Mouse (Mus musculus): ENCODE results near the gene Hist1h2ad. TPM values are rescaled to one million over a fixed set of nuclear protein-coding genes. Genes with fewer than 3 reads are reported as not detected.

Hist1h2ad gene
- 3.8 TPM for total RNA-seq (2023)

DNA sequence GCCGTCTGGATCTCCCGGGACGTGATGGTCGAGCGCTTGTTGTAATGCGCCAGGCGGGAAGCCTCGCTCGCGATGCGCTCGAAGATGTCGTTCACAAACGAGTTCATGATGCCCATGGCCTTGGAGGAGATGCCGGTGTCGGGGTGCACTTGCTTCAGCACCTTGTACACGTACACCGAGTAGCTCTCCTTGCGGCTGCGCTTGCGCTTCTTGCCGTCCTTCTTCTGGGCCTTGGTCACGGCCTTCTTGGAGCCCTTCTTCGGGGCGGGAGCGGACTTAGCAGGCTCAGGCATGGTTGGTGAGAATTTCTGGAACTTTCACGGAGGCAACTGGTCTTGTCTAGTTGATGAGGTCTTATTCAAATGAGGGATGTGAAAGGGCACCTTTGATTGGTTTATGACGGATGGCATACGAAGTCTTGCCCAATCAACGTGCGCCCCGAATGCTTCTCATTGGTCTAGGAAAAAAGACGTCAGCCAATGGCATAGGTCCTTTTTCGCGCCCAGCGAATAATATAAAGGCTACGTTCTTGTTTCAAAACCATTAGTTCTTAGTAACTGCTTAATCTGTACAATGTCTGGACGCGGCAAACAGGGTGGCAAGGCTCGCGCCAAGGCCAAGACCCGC lies at the start of gene Hist1h2ad, which contains the start of gene Hist1h2bf:
TSS of gene Hist1h2ad (plus strand) at position 484 of the 627 bp plus-strand sequence.
TSS of gene Hist1h2bf (minus strand) at position 299 of the 627 bp plus-strand sequence.

DNA sequence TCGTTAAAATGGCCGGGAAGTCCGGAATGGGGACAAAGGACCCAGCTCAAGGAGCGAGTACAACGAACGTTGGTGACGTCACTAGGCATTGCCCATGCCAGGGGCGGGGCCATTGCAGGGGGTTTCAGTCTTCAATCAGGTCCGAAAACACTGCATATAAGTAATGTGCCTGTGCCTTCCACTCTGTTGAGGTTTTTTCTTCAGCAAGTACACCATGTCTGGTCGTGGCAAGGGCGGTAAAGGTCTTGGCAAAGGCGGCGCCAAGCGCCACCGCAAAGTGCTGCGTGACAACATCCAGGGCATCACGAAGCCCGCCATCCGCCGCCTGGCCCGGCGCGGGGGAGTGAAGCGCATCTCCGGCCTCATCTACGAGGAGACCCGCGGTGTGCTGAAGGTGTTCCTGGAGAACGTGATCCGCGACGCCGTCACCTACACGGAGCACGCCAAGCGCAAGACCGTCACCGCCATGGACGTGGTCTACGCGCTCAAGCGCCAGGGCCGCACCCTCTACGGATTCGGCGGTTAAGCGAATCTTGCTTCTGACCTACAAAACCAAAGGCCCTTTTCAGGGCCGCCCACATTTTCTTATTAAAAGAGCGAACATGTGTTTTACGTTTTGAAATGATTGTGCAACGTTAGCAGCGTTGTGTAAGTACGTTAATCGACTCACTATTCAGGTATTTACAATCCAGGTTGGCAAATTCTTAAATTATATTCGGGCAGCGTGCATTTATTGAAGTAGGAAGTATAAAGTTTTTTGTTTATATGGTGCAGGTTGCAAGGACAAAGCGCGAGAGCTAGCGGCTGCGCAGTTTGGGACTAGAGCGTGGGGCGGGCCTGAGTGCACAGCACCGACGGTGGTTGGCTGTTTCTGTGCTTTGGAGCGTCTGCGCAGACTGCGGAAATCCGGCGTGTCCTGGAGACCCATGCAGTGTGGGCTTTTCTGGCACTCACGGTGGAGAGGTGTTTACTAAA lies 43.0 kb upstream of the Hist1h2ad start, which contains the start of gene Hist1h4h:
TSS of gene Hist1h4h (plus strand) at position 150 of the 975 bp plus-strand sequence.

DNA sequence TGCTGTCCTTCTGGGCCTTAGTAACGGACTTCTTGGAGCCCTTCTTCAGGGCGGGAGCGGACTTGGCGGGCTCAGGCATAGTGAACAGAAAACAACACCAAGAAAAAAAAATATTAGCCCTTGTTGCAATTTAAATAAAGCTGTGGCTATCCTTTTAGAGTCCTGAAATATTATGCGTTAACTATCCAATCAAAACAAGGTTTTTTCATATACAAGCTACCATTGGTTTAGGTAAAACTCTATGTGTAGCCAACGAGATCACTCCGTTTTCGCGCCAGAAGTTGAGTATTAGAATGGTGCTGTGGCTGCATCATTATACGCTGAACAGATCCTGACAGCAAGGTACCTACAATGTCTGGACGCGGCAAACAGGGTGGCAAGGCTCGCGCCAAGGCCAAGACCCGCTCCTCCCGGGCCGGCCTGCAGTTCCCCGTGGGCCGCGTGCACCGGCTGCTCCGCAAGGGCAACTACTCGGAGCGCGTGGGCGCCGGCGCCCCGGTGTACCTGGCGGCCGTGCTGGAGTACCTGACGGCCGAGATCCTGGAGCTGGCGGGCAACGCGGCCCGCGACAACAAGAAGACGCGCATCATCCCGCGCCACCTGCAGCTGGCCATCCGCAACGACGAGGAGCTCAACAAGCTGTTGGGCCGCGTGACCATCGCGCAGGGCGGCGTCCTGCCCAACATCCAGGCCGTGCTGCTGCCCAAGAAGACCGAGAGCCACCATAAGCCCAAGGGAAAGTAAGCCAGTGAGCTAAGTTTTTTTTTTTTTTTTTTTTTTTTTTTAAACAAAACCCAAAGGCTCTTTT lies 40.4 kb upstream of the Hist1h2ad start, which contains the start of gene Hist1h2af:
TSS of gene Hist1h2af (plus strand) at position 347 of the 808 bp plus-strand sequence.

DNA sequence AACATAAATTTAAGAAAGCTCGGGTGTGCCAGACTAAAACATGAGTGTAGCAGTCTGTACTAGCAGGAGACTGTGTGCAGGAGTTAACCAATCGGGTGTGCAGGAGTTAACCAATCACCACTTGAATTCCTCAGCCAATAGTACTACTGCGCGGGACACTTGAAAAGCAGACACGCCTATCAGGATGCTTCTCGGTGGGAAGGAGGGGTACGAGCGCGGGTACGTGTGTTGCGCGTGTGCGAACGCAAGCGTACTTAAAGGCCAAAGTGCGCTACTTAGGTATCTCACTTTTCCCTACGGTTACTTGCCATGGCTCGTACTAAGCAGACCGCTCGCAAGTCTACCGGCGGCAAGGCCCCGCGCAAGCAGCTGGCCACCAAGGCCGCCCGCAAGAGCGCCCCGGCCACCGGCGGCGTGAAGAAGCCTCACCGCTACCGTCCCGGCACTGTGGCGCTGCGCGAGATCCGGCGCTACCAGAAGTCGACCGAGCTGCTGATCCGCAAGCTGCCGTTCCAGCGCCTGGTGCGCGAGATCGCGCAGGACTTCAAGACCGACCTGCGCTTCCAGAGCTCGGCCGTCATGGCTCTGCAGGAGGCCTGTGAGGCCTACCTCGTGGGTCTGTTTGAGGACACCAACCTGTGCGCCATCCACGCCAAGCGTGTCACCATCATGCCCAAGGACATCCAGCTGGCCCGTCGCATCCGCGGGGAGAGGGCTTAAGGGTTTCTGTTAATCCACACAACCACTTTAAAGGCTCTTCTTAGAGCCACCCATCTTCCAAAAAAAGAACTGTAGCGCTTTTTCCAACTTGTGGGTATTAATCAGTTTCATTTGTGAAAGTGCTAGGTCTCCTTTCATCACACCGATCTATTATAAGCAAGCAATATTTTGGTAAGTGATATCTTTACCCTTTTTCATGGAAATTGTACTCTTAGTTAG lies 38.8 kb upstream of the Hist1h2ad start, which contains the start of gene Hist1h3g:
TSS of gene Hist1h3g (plus strand) at position 286 of the 939 bp plus-strand sequence.

DNA sequence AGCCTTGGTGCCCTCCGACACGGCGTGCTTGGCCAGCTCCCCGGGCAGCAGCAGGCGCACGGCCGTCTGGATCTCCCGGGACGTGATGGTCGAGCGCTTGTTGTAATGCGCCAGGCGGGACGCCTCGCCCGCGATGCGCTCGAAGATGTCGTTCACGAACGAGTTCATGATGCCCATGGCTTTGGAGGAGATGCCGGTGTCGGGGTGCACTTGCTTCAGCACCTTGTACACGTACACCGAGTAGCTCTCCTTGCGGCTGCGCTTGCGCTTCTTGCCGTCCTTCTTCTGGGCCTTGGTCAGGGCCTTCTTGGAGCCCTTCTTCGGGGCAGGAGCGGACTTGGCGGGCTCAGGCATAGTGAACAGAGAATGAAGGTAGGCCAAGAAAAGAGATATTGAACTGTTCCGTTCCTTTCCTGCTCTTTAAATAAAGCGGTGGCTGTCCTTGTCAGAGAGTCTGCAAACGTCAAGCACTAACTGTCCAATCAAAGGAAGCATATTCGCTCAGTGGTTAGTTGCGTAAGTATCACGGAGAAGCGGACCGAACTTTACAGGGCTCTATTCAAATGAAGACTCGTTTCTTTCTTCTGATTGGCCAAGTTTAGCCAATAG lies 31.1 kb upstream of the Hist1h2ad start, which contains the start of gene Hist1h2bh:
TSS of gene Hist1h2bh (minus strand) at position 394 of the 609 bp plus-strand sequence.

DNA sequence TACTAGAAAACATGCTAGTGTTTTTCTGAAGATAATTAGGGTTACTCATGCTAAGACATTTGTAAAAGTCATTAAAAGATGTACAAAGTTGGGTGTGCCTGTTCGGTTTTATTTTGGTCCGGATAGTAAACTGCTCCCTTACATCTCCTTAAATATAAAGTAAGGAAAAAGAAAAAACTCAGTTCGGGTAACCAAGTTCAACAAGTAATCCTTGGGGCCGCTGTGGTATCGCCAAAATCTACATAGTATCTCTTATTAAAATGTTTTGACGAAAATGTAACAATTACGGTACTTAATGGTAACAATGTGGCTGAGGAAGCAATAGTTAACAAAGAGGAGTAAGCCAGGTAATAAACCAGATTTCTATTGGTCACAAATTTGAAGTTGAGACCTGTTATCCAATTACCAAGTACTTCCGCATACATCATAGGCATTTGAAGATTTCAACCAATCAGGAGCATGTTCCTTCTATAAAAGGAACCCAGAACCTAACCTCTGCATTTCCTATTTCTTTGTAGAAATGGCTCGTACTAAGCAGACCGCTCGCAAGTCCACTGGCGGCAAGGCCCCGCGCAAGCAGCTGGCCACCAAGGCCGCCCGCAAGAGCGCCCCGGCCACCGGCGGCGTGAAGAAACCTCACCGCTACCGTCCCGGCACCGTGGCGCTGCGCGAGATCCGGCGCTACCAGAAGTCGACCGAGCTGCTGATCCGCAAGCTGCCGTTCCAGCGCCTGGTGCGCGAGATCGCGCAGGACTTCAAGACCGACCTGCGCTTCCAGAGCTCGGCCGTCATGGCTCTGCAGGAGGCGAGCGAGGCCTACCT lies 30.0 kb upstream of the Hist1h2ad start, which contains the start of gene Hist1h3f:
TSS of gene Hist1h3f (plus strand) at position 88 of the 822 bp plus-strand sequence.

DNA sequence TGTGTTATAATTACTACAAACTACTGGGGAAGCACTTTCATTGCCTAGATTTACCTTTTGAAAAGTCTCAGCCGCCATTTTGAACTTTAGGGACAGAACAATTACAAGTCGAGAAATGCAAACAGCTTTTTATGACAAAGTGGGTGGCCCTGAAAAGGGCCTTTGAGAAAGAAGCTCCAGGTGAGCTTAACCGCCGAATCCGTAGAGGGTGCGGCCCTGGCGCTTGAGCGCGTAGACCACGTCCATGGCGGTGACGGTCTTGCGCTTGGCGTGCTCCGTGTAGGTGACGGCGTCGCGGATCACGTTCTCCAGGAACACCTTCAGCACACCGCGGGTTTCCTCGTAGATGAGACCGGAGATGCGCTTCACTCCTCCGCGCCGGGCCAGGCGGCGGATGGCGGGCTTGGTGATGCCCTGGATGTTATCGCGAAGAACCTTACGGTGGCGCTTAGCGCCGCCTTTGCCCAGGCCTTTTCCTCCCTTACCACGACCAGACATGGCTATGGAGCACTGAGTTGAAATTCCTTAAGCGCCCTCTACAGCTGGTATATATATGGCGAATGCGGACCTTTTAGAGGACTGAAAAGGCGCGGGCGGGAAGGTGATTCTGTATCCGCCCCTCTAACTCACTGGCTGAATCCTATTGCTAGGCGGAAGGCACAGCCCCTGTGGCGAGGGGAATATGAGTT lies 22.9 kb upstream of the Hist1h2ad start, which contains the start of gene Hist1h4f:
TSS of gene Hist1h4f (minus strand) at position 503 of the 689 bp plus-strand sequence.

DNA sequence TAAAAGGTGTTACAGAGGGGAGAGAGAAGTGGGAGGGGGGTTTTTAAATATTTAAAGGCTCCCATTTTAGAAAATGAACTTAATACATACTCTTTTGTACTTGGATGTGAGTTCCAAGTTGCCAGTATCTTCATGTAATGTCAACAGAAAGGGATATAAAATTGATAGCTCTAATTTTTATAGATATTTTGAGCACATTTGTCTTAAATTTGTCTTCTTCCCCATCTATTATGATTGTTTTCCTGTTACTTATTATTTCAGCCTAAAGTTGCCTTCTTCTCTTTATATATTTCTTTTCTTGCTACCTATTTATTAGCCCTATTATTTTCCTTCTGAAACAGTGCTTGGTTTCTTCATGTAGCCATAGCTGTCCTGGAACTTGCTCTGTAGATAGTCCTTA lies 21.2 kb upstream of the Hist1h2ad start, which contains the start of gene Hist1h1d:
TSS of gene Hist1h1d (plus strand) at position 301 of the 400 bp plus-strand sequence.

DNA sequence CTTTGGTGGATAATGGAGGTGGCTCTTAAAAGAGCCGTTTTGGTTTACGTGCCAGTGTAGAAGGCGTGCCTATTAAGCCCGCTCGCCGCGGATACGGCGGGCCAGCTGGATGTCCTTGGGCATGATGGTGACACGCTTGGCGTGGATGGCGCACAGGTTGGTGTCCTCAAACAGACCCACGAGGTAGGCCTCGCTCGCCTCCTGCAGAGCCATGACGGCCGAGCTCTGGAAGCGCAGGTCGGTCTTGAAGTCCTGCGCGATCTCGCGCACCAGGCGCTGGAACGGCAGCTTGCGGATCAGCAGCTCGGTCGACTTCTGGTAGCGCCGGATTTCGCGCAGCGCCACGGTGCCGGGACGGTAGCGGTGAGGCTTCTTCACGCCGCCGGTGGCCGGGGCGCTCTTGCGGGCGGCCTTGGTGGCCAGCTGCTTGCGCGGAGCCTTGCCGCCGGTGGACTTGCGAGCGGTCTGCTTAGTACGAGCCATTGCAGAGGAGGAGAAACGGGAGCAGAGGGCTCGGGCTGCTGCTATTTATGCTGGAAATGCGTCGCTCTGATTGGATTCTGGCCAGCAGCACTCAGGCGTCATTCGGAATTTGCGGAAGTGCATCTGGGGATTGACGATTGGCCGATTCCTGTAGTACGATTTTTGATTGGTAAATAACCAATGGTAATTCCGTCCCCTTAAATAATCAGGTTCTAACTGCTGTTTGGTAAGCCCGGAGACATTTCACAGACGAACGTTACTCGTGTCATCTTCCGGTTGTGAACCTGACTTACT lies 12.1 kb upstream of the Hist1h2ad start, which contains the start of gene Hist1h3e:
TSS of gene Hist1h3e (minus strand) at position 487 of the 777 bp plus-strand sequence.

DNA sequence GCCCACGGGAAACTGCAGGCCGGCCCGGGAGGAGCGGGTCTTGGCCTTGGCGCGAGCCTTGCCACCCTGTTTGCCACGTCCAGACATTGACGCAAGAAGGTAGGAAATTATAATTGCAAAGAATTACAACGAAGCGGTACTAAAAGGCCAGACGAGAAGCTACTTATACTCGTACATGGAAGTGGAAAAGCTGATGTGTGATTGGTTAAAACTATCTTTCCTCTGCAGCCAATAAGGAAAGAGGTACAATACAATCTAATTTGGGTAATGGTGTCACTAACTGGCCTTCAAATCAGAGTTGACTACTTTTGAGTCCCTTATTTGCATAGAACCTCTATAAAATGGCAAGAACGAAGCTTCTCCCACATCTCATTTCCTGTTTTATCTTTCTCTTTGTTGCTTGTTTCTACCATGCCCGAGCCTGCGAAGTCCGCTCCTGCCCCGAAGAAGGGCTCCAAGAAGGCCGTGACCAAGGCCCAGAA lies 3.1 kb upstream of the Hist1h2ad start, which contains the start of the genes Hist1h2ae and Hist1h2bg:
TSS of gene Hist1h2ae (minus strand) at position 199 of the 482 bp plus-strand sequence.
TSS of gene Hist1h2bg (plus strand) at position 375 of the 482 bp plus-strand sequence.

DNA sequence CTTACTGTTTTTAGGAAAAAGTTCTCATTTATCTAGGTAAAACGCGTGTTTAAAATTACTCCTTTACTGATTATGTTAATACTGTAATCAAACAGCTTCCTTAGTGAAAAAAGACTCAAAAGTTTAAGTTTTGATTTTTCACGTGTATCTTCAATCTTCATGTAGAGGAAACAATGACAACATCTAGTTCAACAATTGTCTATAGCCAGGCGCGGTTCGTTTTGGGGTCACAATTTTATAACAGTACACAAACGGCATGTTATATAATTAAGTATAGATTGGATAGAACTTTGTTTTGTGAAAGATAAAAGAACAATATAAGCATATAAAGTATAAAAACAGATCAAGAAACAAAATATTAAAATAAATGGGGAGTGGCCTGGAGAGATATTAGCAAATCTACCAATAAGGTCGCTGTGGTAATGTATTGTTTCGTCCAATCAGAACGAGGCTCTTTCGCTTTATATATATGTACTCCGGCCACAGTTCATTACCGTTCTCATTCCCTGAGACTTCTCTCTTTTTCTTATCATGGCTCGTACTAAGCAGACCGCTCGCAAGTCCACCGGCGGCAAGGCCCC lies 1.2 kb downstream of the Hist1h2ad start, which contains the start of gene Hist1h3d:
TSS of gene Hist1h3d (plus strand) at position 493 of the 581 bp plus-strand sequence.

DNA sequence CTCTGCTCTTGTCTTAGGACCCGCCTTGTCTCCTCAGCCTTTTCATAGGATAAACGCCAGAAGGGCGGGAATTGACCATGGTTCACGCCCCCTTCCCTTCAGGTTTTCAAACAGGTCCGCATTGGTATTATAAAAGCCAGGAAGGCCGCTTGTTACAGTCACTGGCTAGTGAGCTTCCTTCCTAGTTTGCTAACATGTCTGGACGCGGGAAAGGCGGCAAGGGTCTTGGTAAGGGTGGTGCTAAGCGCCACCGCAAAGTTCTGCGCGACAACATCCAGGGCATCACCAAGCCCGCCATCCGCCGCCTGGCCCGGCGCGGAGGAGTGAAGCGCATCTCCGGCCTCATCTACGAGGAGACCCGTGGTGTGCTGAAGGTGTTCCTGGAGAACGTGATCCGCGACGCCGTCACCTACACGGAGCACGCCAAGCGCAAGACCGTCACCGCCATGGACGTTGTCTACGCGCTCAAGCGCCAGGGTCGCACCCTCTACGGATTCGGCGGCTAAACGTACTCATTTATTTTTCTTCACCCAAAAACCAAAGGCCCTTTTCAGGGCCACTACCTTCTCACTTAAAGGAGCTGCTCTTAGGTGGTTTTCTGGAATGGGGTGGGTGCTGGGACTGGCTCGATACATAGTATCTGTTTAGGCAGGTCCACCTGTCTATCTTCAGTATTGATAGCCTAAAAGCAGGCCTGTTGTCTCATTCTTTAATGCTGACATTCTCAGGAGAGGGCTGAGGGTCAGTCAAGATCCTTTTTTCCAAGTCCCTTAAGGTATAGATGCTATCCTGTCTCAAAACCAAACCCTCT lies 7.4 kb downstream of the Hist1h2ad start, which contains the start of gene Hist1h4d:
TSS of gene Hist1h4d (plus strand) at position 191 of the 811 bp plus-strand sequence.

DNA sequence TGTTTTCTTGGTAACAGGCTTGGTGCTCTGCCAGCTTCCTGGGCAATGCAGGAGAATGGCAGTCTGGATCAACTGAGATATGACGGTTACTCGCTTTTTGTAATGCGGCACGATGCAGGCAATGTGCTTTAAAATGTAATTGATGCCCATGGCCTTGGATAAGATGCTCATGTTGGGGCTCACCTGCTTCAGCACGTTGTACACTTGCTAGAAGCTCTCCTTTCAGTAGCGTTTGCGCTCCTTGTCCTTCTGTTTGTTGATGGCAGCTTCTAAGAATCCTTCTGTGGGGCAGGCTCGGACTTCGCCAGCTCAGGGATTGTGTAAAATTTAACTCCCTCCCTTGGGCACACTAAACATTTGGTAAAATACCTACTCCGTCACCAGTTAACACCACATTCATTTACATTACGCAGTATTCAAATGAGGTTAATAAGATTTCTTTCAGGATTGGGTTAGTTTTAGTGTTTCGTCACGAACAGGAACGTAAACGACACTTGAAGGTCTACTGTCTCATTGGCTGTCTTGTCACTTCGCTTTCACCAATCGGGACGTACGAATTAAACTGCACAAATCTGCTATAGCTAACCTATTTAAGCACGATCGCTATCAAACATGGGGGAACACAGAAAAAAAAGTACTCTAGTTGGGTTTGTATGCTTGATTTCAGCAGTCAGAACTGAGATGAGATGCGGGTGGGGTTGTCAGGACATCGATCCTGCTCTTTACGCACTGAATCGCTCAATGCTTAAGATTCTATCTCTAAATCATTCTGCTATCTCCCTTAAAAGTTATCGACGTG lies 46.8 kb downstream of the Hist1h2ad start, which contains the start of gene Hist1h2be:
TSS of gene Hist1h2be (minus strand) at position 392 of the 799 bp plus-strand sequence.

DNA sequence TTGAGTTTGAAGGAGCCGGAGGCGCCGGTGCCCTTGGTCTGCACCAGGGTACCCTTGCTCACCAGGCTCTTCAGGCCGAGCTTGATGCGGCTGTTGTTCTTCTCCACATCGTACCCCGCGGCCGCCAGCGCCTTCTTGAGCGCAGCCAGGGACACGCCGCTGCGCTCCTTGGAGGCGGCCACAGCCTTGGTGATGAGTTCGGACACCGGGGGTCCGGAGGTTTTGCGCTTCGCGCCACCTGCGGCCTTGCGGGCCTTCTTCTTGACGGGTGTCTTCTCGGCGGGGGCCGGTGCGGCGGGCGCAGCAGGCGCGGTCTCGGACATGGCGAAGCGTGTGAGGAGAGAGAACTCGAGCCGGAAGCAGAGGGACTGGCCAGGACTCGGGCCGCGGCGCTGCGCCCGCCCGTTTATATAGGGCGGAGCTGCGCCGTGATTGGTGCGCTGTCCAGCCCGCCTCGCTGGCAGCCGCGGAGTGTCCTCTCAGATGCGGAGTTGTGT lies 48.0 kb downstream of the Hist1h2ad start, which contains the start of gene Hist1h1e:
TSS of gene Hist1h1e (minus strand) at position 384 of the 497 bp plus-strand sequence.

